Mouse (Mus musculus) forebrain, embryonic 15.5 days (tissue): Measurements from ENCODE around the gene En2. TPM values are rescaled to one million over a fixed set of nuclear protein-coding genes. Genes with fewer than 3 reads are reported as not detected.

Source experiments
- ATAC-seq: fragments of 200-750 bp; cut with Nextera tagmentation; replicated peaks from 2 replicates; pipeline ENCODE4 v1.8.0; 2017; ENCODE audit warnings: mild to moderate bottlenecking, moderate TSS enrichment, moderate library complexity
- H3K27ac ChIP-seq: fragments of 300-500 bp; sonication (generic); replicated peaks from 2 replicates; pipeline ENCODE4 v1.5.1; 2015; ENCODE audit warnings: mild to moderate bottlenecking, inconsistent platforms
- H3K27me3 ChIP-seq: fragments of 300-500 bp; sonication (generic); 2 replicates; pipeline ENCODE4 v1.6.1; 2015; ENCODE audit warnings: inconsistent platforms
- H3K36me3 ChIP-seq: fragments of 300-500 bp; sonication (generic); 2 replicates; pipeline ENCODE4 v1.6.1; 2015; ENCODE audit warnings: mild to moderate bottlenecking, inconsistent platforms
- H3K4me1 ChIP-seq: fragments of 300-500 bp; sonication (generic); 2 replicates; pipeline ENCODE4 v1.6.1; 2015; ENCODE audit warnings: inconsistent platforms
- H3K4me2 ChIP-seq: fragments of 300-500 bp; sonication (generic); replicated peaks from 2 replicates; pipeline ENCODE4 v1.6.1; 2015; ENCODE audit warnings: mild to moderate bottlenecking, inconsistent platforms
- H3K4me3 ChIP-seq: fragments of 300-500 bp; sonication (generic); 2 replicates; pipeline ENCODE4 v1.5.1; 2015; ENCODE audit warnings: mild to moderate bottlenecking, inconsistent platforms
- H3K9ac ChIP-seq: fragments of 300-500 bp; sonication (generic); replicated peaks from 2 replicates; pipeline ENCODE4 v1.6.1; 2015; ENCODE audit warnings: mild to moderate bottlenecking, inconsistent platforms
- H3K9me3 ChIP-seq: fragments of 300-500 bp; sonication (generic); 2 replicates; pipeline ENCODE4 v1.6.1; 2016; ENCODE audit warnings: inconsistent platforms
- WGBS: fragments of 180-500 bp; shearing (Covaris S2); methylation state at CpG from one replicate; pipeline ENCODE4 v1.1.7; 2015; ENCODE audit warnings: mixed read lengths; 5-methylcytosine and 5-hydroxymethylcytosine counted together
- polyA plus RNA-seq: library from polyadenylated mRNA; unstranded; fragments of >200 nt; fragmentation: Nextera tagmentation; extraction: Ambion mirVana; gene quantifications from 2 replicates; pipeline ENCODE4 v1.2.1, GENCODE M21; 2015

The En2 gene
- not detected in 2 replicates for polyA plus RNA-seq

GRCm38 (mm10) chr5:28165358-28166255 lies at the start of gene En2:
TSS of gene En2 (plus strand) at chr5:28165694.
- peak; percentile 77 for ATAC-seq
- peaks cover 81% of the 10 kb centered on the region for H3K27me3 ChIP-seq

GRCm38 (mm10) chr5:28117251-28117880 lies 48.1 kb upstream of the En2 start:
- H3K36me3 ChIP-seq, result no peaks in the 10 kb centered on the region
- H3K9me3 ChIP-seq, result no peaks in the 10 kb centered on the region
- H3K27ac ChIP-seq, result no peak overlapping the region
- H3K4me3 ChIP-seq, result no peak overlapping the region
- no peak overlapping the region for H3K9ac ChIP-seq
- no peak for ATAC-seq
- no peak overlapping the region for H3K4me2 ChIP-seq
- H3K4me1 ChIP-seq, result peaks cover 7% of the 10 kb centered on the region
- WGBS, result 2% methylated on average over 13 of the region's 13 CpGs
- H3K27me3 ChIP-seq, result peaks cover 58% of the 10 kb centered on the region

More at GRCm38 (mm10) chr5:28165358-28166255, at the start of gene En2:
- under 1% methylated on average over 109 of the region's 113 CpGs for WGBS
- Histone ChIP-seq H3K27ac (no peak within 1 kb of the TSS), H3K36me3 (no peaks in the 10 kb centered on the region), H3K9me3 (no peaks in the 10 kb centered on the region), H3K4me3 (peak within 1 kb of the TSS; percentile 47), H3K9ac (peak within 1 kb of the TSS; percentile 19; the same call in 1 of the 2 replicates), H3K4me2 (peak within 1 kb of the TSS; percentile 93), H3K4me1 (peaks cover 30% of the 10 kb centered on the region)

- WGBS, result under 1% methylated on average over 30 of the region's 30 CpGs
- Histone ChIP-seq H3K4me3 (peak overlapping the region; percentile 9), H3K36me3 (no peaks in the 10 kb centered on the region), H3K4me2 (peak overlapping the region; percentile 19; the same call in 1 of the 2 replicates), H3K27ac (no peak overlapping the region), H3K4me1 (peaks cover 7% of the 10 kb centered on the region), H3K9ac (no peak overlapping the region), H3K27me3 (peaks cover 65% of the 10 kb centered on the region), H3K9me3 (no peaks in the 10 kb centered on the region)
- ATAC-seq, result no peak
These were observed 47.5 kb upstream of the En2 start for GRCm38 (mm10) chr5:28117882-28118530.

- no peaks in the 10 kb centered on the region for H3K36me3 ChIP-seq
- no peak overlapping the region for H3K27ac ChIP-seq
- H3K9me3 ChIP-seq, result no peaks in the 10 kb centered on the region
- peaks cover 70% of the 10 kb centered on the region for H3K27me3 ChIP-seq
- H3K4me3 ChIP-seq, result peak overlapping the region; percentile 9; the same call in 1 of the 2 replicates
- H3K9ac ChIP-seq, result no peak overlapping the region
- ATAC-seq, result no peak
- H3K4me2 ChIP-seq, result peak overlapping the region; percentile 19; the same call in 1 of the 2 replicates
- WGBS, result 3% methylated on average over 19 of the region's 19 CpGs
- H3K4me1 ChIP-seq, result peaks cover 13% of the 10 kb centered on the region
These were observed 47.0 kb upstream of the En2 start for GRCm38 (mm10) chr5:28118531-28118925.

- H3K4me1 ChIP-seq, result peaks cover 22% of the 10 kb centered on the region
- ATAC-seq, result no peak
- no peak overlapping the region for H3K27ac ChIP-seq
- H3K4me3 ChIP-seq, result no peak overlapping the region
- no peaks in the 10 kb centered on the region for H3K9me3 ChIP-seq
- 14% methylated on average over 3 of the region's 3 CpGs for WGBS
- H3K9ac ChIP-seq, result no peak overlapping the region
- H3K36me3 ChIP-seq, result no peaks in the 10 kb centered on the region
- no peak overlapping the region for H3K4me2 ChIP-seq
- H3K27me3 ChIP-seq, result peaks cover 80% of the 10 kb centered on the region
These were observed 45.9 kb upstream of the En2 start for GRCm38 (mm10) chr5:28119576-28119975.

GRCm38 (mm10) chr5:28122491-28123454 lies 42.7 kb upstream of the En2 start:
- Histone ChIP-seq H3K9me3 (no peaks in the 10 kb centered on the region), H3K27ac (no peak overlapping the region), H3K4me2 (0 out of 2 replicates have a peak overlapping the region, but pooled peaks have one; percentile 1), H3K4me1 (peaks cover 22% of the 10 kb centered on the region), H3K9ac (no peak overlapping the region), H3K4me3 (no peak overlapping the region), H3K36me3 (no peaks in the 10 kb centered on the region), H3K27me3 (peaks cover 95% of the 10 kb centered on the region)
- WGBS, result 1% methylated on average over 27 of the region's 27 CpGs
- ATAC-seq, result peak; percentile 77

GRCm38 (mm10) chr5:28123455-28123825 lies 42.1 kb upstream of the En2 start:
- 0 out of 2 replicates have a peak, but pooled peaks have one; percentile 14 for ATAC-seq
- Histone ChIP-seq H3K4me2 (0 out of 2 replicates have a peak overlapping the region, but pooled peaks have one; percentile 1), H3K4me1 (peaks cover 17% of the 10 kb centered on the region; the same call in 1 of the 2 replicates), H3K27me3 (peaks cover 94% of the 10 kb centered on the region), H3K4me3 (no peak overlapping the region), H3K9me3 (no peaks in the 10 kb centered on the region), H3K36me3 (no peaks in the 10 kb centered on the region), H3K9ac (no peak overlapping the region), H3K27ac (no peak overlapping the region)
- 1% methylated on average over 11 of the region's 11 CpGs for WGBS

GRCm38 (mm10) chr5:28124321-28125230 lies 40.9 kb upstream of the En2 start:
- no peaks in the 10 kb centered on the region for H3K36me3 ChIP-seq
- ATAC-seq, result peak; percentile 54; the same call in 1 of the 2 replicates
- H3K4me1 ChIP-seq, result peaks cover 16% of the 10 kb centered on the region; the same call in 1 of the 2 replicates
- no peak overlapping the region for H3K4me3 ChIP-seq
- WGBS, result 3% methylated on average over 28 of the region's 28 CpGs
- H3K27me3 ChIP-seq, result peaks cover 85% of the 10 kb centered on the region
- 0 out of 2 replicates have a peak overlapping the region, but pooled peaks have one; percentile 1 for H3K4me2 ChIP-seq
- H3K9ac ChIP-seq, result no peak overlapping the region
- H3K9me3 ChIP-seq, result no peaks in the 10 kb centered on the region
- no peak overlapping the region for H3K27ac ChIP-seq

GRCm38 (mm10) chr5:28128851-28129250 lies 36.6 kb upstream of the En2 start:
- Histone ChIP-seq H3K4me1 (peaks cover 7% of the 10 kb centered on the region; the same call in 1 of the 2 replicates), H3K27me3 (peaks cover 45% of the 10 kb centered on the region), H3K4me3 (no peak overlapping the region), H3K27ac (no peak overlapping the region), H3K9me3 (no peaks in the 10 kb centered on the region), H3K36me3 (no peaks in the 10 kb centered on the region), H3K9ac (no peak overlapping the region), H3K4me2 (no peak overlapping the region)
- WGBS, result 26% methylated on average over 1 of the region's 1 CpGs
- ATAC-seq, result no peak

- Histone ChIP-seq H3K9ac (no peak overlapping the region), H3K4me1 (no peaks in the 10 kb centered on the region), H3K27me3 (peaks cover 11% of the 10 kb centered on the region), H3K36me3 (no peaks in the 10 kb centered on the region), H3K27ac (no peak overlapping the region), H3K9me3 (no peaks in the 10 kb centered on the region), H3K4me3 (no peak overlapping the region), H3K4me2 (no peak overlapping the region)
- WGBS, result 84% methylated on average over 5 of the region's 5 CpGs
- no peak for ATAC-seq
These were observed 33.3 kb upstream of the En2 start for GRCm38 (mm10) chr5:28132231-28132630.
